10 mouse cellular contexts compared by ENCODE assay signal in genomic region chr4:63051940-63052661, GRCm38 (mm10).
DNase-seq lines count a peak whose midpoint lies in the region; ATAC-seq lines count a peak whose summit lies in the region.
"Had no signal": no experiment of that assay in that cellular context is flagged by ENCODE, and none has a peak within 500 bp of the region (broad histone marks: within the 10 kb centered on the region; RNA-seq: fewer than 3 reads in every experiment).

No protein-coding gene starts in this region.

- no peaks in the 10 kb centered on the region for H3K36me3 ChIP-seq in embryonic facial prominence, embryonic 12.5 days
- peaks cover 14% of the 10 kb centered on the region for H3K36me3 ChIP-seq in embryonic facial prominence, embryonic 10.5 days (replicated peaks)
- no peaks in the 10 kb centered on the region for H3K36me3 ChIP-seq in stomach, embryonic 15.5 days
- H3K36me3 ChIP-seq: hindbrain, embryonic 15.5 days had no signal

- no peak overlapping the region for H3K4me2 ChIP-seq in embryonic facial prominence, embryonic 12.5 days (replicated peaks)
- H3K4me2 ChIP-seq in stomach, embryonic 15.5 days = peak overlapping the region; percentile 23
- H3K4me2 ChIP-seq: hindbrain, embryonic 15.5 days had no signal

- DNase-seq in embryonic facial prominence, embryonic 10.5 days (ENCODE audit: low spot score) = no peak
- DNase-seq in ovary, adult 18-20 months (ENCODE audit: low spot score) = peak; percentile 1
- no peak for DNase-seq in ovary, postnatal 14 days (ENCODE audit: low spot score)
- DNase-seq in kidney, postnatal 25 days = peak; percentile 84 to 91
- no peak for DNase-seq in thymus, postnatal 25 days

- no peak for ATAC-seq in embryonic facial prominence, embryonic 12.5 days (ENCODE audit: insufficient number of reproducible peaks, insufficient read depth, low FRiP score, low TSS enrichment)
- ATAC-seq in stomach, embryonic 15.5 days (ENCODE audit: insufficient read depth, low FRiP score, low read depth) = peak; percentile 64
- ATAC-seq in erythroid progenitor cell, adult 5-6 weeks (replicated peaks; ENCODE audit: low FRiP score, poor library complexity, severe bottlenecking) = no peak

- H3K4me3 ChIP-seq in embryonic facial prominence, embryonic 12.5 days = no peak overlapping the region
- H3K4me3 ChIP-seq in embryonic facial prominence, embryonic 10.5 days = no peak overlapping the region
- H3K4me3 ChIP-seq in stomach, embryonic 15.5 days (replicated peaks) = no peak overlapping the region
- H3K4me3 ChIP-seq: erythroblast, embryonic 14.5 days; hindbrain, embryonic 15.5 days had no signal

- H3K4me1 ChIP-seq in embryonic facial prominence, embryonic 12.5 days = peaks cover 36% of the 10 kb centered on the region
- H3K4me1 ChIP-seq in embryonic facial prominence, embryonic 10.5 days = peaks cover 26% of the 10 kb centered on the region
- H3K4me1 ChIP-seq in stomach, embryonic 15.5 days = peaks cover 25% of the 10 kb centered on the region

- 57% methylated on average over 7 of the region's 7 CpGs for WGBS in embryonic facial prominence, embryonic 12.5 days
- WGBS in embryonic facial prominence, embryonic 10.5 days = 65% methylated on average over 7 of the region's 7 CpGs
- 34% methylated on average over 7 of the region's 7 CpGs for WGBS in stomach, embryonic 15.5 days

- no peak overlapping the region for H3K9ac ChIP-seq in embryonic facial prominence, embryonic 12.5 days
- no peak overlapping the region for H3K9ac ChIP-seq in stomach, embryonic 15.5 days
- H3K9ac ChIP-seq: hindbrain, embryonic 15.5 days had no signal

- peak overlapping the region; percentile 8; the same call in 1 of the 2 replicates for H3K27ac ChIP-seq in embryonic facial prominence, embryonic 12.5 days
- no peak overlapping the region for H3K27ac ChIP-seq in embryonic facial prominence, embryonic 10.5 days (replicated peaks)
- H3K27ac ChIP-seq in stomach, embryonic 15.5 days = peak overlapping the region; percentile 87
- H3K27ac ChIP-seq: hindbrain, embryonic 15.5 days had no signal

- H3K27me3 ChIP-seq in embryonic facial prominence, embryonic 12.5 days = no peaks in the 10 kb centered on the region
- H3K27me3 ChIP-seq in embryonic facial prominence, embryonic 10.5 days (replicated peaks; ENCODE audit: low read depth, poor library complexity, severe bottlenecking) = no peaks in the 10 kb centered on the region
- H3K27me3 ChIP-seq in stomach, embryonic 15.5 days (replicated peaks) = no peaks in the 10 kb centered on the region
- H3K27me3 ChIP-seq: hindbrain, embryonic 15.5 days had no signal

- no peaks in the 10 kb centered on the region for H3K9me3 ChIP-seq in embryonic facial prominence, embryonic 12.5 days
- H3K9me3 ChIP-seq in embryonic facial prominence, embryonic 10.5 days = 0 out of 2 replicates have a peak, but pooled peaks cover 3% of the 10 kb centered on the region
- H3K9me3 ChIP-seq in stomach, embryonic 15.5 days = no peaks in the 10 kb centered on the region
- H3K9me3 ChIP-seq: hindbrain, embryonic 15.5 days had no signal

Comparison
In these comparisons a context has a peak if more than half of its experiments do, and no peak if none do; other contexts are left out.
1. DNase-seq: peak in ovary, adult 18-20 months (single experiment) and kidney, postnatal 25 days (2 of 2); none in embryonic facial prominence, embryonic 10.5 days (single experiment), ovary, postnatal 14 days (single experiment) and thymus, postnatal 25 days (single experiment).